Mouse (Mus musculus): ENCODE measurements around the gene Tm2d1. TPM values are rescaled to one million over a fixed set of nuclear protein-coding genes. Genes with fewer than 3 reads are reported as not detected.

The Tm2d1 gene
- total RNA-seq, 2 experiments from 2014 or later, result 36.2 to 40.5 TPM

DNA sequence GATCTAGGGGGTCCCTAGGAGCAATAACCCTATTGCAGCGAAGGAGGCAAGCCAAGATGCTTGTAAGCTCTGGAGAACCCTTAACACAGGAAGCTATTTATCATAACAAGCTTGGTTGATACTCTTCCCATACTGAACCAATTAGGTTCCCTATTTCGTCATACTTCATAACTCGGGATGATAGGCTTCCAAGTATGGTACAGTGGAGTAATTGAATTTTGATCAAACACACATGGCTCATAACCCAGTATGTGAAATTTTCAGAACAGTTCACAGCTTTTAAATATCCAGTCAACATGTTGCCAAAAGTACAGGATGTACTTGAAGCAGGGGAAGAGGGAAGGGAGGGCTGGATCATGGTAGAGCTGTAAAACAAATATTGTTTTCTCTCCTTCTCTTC is 64.3 kb downstream of the Tm2d1 start:
- Histone ChIP-seq H3K27ac (no peak overlapping the region), H3K4me3 (no peak overlapping the region)
- DNase-seq (ENCODE audit: extremely low spot score in 1 of 2, low spot score in 2 of 2), result no peak
- no peak for TF ChIP-seq CTCF (IDR thresholded peaks at IDR 0.05)
- intact Hi-C loops (cut with DNase I), result no loop called here

- TF ChIP-seq CTCF (IDR thresholded peaks at IDR 0.05), result no peak
- H3K4me3 ChIP-seq, result no peak overlapping the region
- DNase-seq (ENCODE audit: extremely low spot score in 1 of 2, low spot score in 2 of 2), result no peak
- intact Hi-C loops (cut with DNase I), result no loop called here
- no peak overlapping the region for H3K27ac ChIP-seq
These were observed 66.0 kb downstream of the Tm2d1 start for GRCm38 (mm10) chr4:98317149-98317548.

Other genes starting within 250 kb of the Tm2d1 start
- 10 to 100 TPM; 16.0 to 17.5 TPM for gene Patj, start 12.5 kb upstream of the Tm2d1 start, total RNA-seq (2021)

Measured in left cerebral cortex, adult 2 months (tissue).